Mouse (Mus musculus): Measurements from ENCODE around the gene Padi2. TPM values are rescaled to one million over a fixed set of nuclear protein-coding genes. Genes with fewer than 3 reads are reported as not detected.

Padi2 gene
- polyA plus RNA-seq (2015; fragmentation: Nextera tagmentation; extraction: Ambion mirVana), result 1.1 and 1.2 TPM in 2 replicates

- no peak for TF ChIP-seq CTCF (IDR thresholded peaks at IDR 0.05; ENCODE audit: low read depth)
- Histone ChIP-seq H3K27me3 (replicated peaks; ENCODE audit: control insufficient read depth, insufficient read depth, low read length) (peaks cover 12% of the 10 kb centered on the region; the same call in 1 of the 2 replicates), H3K4me2 (replicated peaks; ENCODE audit: low read depth) (peak within 1 kb of the TSS; percentile 59), H3K27ac (ENCODE audit: low read depth, low read length) (no peak within 1 kb of the TSS), H3K9ac (ENCODE audit: low read depth, low read length) (no peak within 1 kb of the TSS), H3K36me3 (ENCODE audit: control insufficient read depth, insufficient read depth) (no peaks in the 10 kb centered on the region), H3K9me3 (ENCODE audit: control insufficient read depth) (no peaks in the 10 kb centered on the region), H3K4me3 (ENCODE audit: low read depth, low read length) (peak within 1 kb of the TSS; percentile 23), H3K4me1 (replicated peaks; ENCODE audit: control insufficient read depth, insufficient read depth, low read length) (no peaks in the 10 kb centered on the region)
- peak; percentile 64 for ATAC-seq
- 2% methylated on average over 37 of the region's 37 CpGs for WGBS
Observed at GRCm38 (mm10) chr4:140906076-140906826, at the start of gene Padi2. TSS of gene Padi2 (plus strand) at chr4:140906344.

GRCm38 (mm10) chr4:140857041-140857440, 49.1 kb upstream of the Padi2 start:
- Histone ChIP-seq H3K27me3 (replicated peaks; ENCODE audit: control insufficient read depth, insufficient read depth, low read length) (no peaks in the 10 kb centered on the region), H3K4me2 (replicated peaks; ENCODE audit: low read depth) (no peak overlapping the region), H3K9ac (ENCODE audit: low read depth, low read length) (no peak overlapping the region), H3K4me3 (ENCODE audit: low read depth, low read length) (no peak overlapping the region), H3K36me3 (ENCODE audit: control insufficient read depth, insufficient read depth) (no peaks in the 10 kb centered on the region), H3K27ac (ENCODE audit: low read depth, low read length) (no peak overlapping the region), H3K4me1 (replicated peaks; ENCODE audit: control insufficient read depth, insufficient read depth, low read length) (0 out of 2 replicates have a peak, but pooled peaks cover 2% of the 10 kb centered on the region), H3K9me3 (ENCODE audit: control insufficient read depth) (no peaks in the 10 kb centered on the region)
- no peak for TF ChIP-seq CTCF (IDR thresholded peaks at IDR 0.05; ENCODE audit: low read depth)
- WGBS, result 76% methylated on average over 5 of the region's 5 CpGs
- ATAC-seq, result no peak

GRCm38 (mm10) chr4:140857813-140858212, 48.3 kb upstream of the Padi2 start:
- H3K4me1 ChIP-seq (replicated peaks; ENCODE audit: control insufficient read depth, insufficient read depth, low read length), result 0 out of 2 replicates have a peak, but pooled peaks cover 2% of the 10 kb centered on the region
- H3K4me2 ChIP-seq (replicated peaks; ENCODE audit: low read depth), result no peak overlapping the region
- H3K36me3 ChIP-seq (ENCODE audit: control insufficient read depth, insufficient read depth), result no peaks in the 10 kb centered on the region
- no peak overlapping the region for H3K9ac ChIP-seq (ENCODE audit: low read depth, low read length)
- H3K9me3 ChIP-seq (ENCODE audit: control insufficient read depth), result no peaks in the 10 kb centered on the region
- WGBS, result 62% methylated on average over 7 of the region's 7 CpGs
- no peak for ATAC-seq
- no peak overlapping the region for H3K4me3 ChIP-seq (ENCODE audit: low read depth, low read length)
- TF ChIP-seq CTCF (IDR thresholded peaks at IDR 0.05; ENCODE audit: low read depth), result no peak
- H3K27ac ChIP-seq (ENCODE audit: low read depth, low read length), result no peak overlapping the region
- H3K27me3 ChIP-seq (replicated peaks; ENCODE audit: control insufficient read depth, insufficient read depth, low read length), result no peaks in the 10 kb centered on the region

GRCm38 (mm10) chr4:140859291-140859690, 46.9 kb upstream of the Padi2 start:
- Histone ChIP-seq H3K4me2 (replicated peaks; ENCODE audit: low read depth) (no peak overlapping the region), H3K4me3 (ENCODE audit: low read depth, low read length) (no peak overlapping the region), H3K36me3 (ENCODE audit: control insufficient read depth, insufficient read depth) (no peaks in the 10 kb centered on the region), H3K27ac (ENCODE audit: low read depth, low read length) (no peak overlapping the region), H3K9ac (ENCODE audit: low read depth, low read length) (no peak overlapping the region), H3K27me3 (replicated peaks; ENCODE audit: control insufficient read depth, insufficient read depth, low read length) (no peaks in the 10 kb centered on the region), H3K9me3 (ENCODE audit: control insufficient read depth) (no peaks in the 10 kb centered on the region), H3K4me1 (replicated peaks; ENCODE audit: control insufficient read depth, insufficient read depth, low read length) (0 out of 2 replicates have a peak, but pooled peaks cover 2% of the 10 kb centered on the region)
- no peak for TF ChIP-seq CTCF (IDR thresholded peaks at IDR 0.05; ENCODE audit: low read depth)
- ATAC-seq, result no peak
- 75% methylated on average over 11 of the region's 11 CpGs for WGBS

- Histone ChIP-seq H3K4me2 (replicated peaks; ENCODE audit: low read depth) (no peak overlapping the region), H3K27me3 (replicated peaks; ENCODE audit: control insufficient read depth, insufficient read depth, low read length) (no peaks in the 10 kb centered on the region), H3K36me3 (ENCODE audit: control insufficient read depth, insufficient read depth) (no peaks in the 10 kb centered on the region), H3K9ac (ENCODE audit: low read depth, low read length) (no peak overlapping the region), H3K4me1 (replicated peaks; ENCODE audit: control insufficient read depth, insufficient read depth, low read length) (no peaks in the 10 kb centered on the region), H3K4me3 (ENCODE audit: low read depth, low read length) (no peak overlapping the region), H3K9me3 (ENCODE audit: control insufficient read depth) (no peaks in the 10 kb centered on the region), H3K27ac (ENCODE audit: low read depth, low read length) (no peak overlapping the region)
- ATAC-seq, result peak; percentile 35
- no peak for TF ChIP-seq CTCF (IDR thresholded peaks at IDR 0.05; ENCODE audit: low read depth)
- 32% methylated on average over 7 of the region's 7 CpGs for WGBS
Observed at GRCm38 (mm10) chr4:140860125-140860766, 45.9 kb upstream of the Padi2 start.

GRCm38 (mm10) chr4:140860767-140861147, 45.4 kb upstream of the Padi2 start:
- Histone ChIP-seq H3K4me3 (ENCODE audit: low read depth, low read length) (no peak overlapping the region), H3K9me3 (ENCODE audit: control insufficient read depth) (no peaks in the 10 kb centered on the region), H3K4me2 (replicated peaks; ENCODE audit: low read depth) (no peak overlapping the region), H3K36me3 (ENCODE audit: control insufficient read depth, insufficient read depth) (no peaks in the 10 kb centered on the region), H3K4me1 (replicated peaks; ENCODE audit: control insufficient read depth, insufficient read depth, low read length) (no peaks in the 10 kb centered on the region), H3K9ac (ENCODE audit: low read depth, low read length) (no peak overlapping the region), H3K27ac (ENCODE audit: low read depth, low read length) (no peak overlapping the region), H3K27me3 (replicated peaks; ENCODE audit: control insufficient read depth, insufficient read depth, low read length) (no peaks in the 10 kb centered on the region)
- WGBS, result 66% methylated on average over 7 of the region's 7 CpGs
- no peak for ATAC-seq
- no peak for TF ChIP-seq CTCF (IDR thresholded peaks at IDR 0.05; ENCODE audit: low read depth)
